Mouse (Mus musculus) heart, adult 2 months (tissue): ENCODE measurements around the gene Plpp7. TPM values are rescaled to one million over a fixed set of nuclear protein-coding genes. Genes with fewer than 3 reads are reported as not detected.

Experiments used
- DNase-seq, 2 experiments: peaks; one replicate each; pipeline ENCODE4 v3.0.0; 2021
- H3K27ac ChIP-seq: fragments of 200-600 bp; 2 replicates; pipeline ENCODE4 v1.8.1; 2022
- H3K27me3 ChIP-seq: fragments of 200-500 bp; 2 replicates; pipeline ENCODE4 v1.6.1; 2012; ENCODE audit warnings: mild to moderate bottlenecking, low read length, inconsistent platforms, mixed read lengths; ENCODE audit not compliant: control insufficient read depth, insufficient read depth
- H3K36me3 ChIP-seq: fragments of 200-500 bp; 2 replicates; pipeline ENCODE4 v1.6.1; 2012; ENCODE audit warnings: low read length, inconsistent platforms; ENCODE audit not compliant: control insufficient read depth, insufficient read depth
- H3K4me1 ChIP-seq: fragments of 200-500 bp; 2 replicates; pipeline ENCODE4 v1.6.1; 2011; ENCODE audit warnings: low read length; ENCODE audit not compliant: control insufficient read depth, insufficient read depth
- H3K4me3 ChIP-seq: fragments of 200-600 bp; 2 replicates; pipeline ENCODE4 v1.8.1; 2022
- H3K79me2 ChIP-seq: fragments of 200-500 bp; replicated peaks from 2 replicates; pipeline ENCODE4 v1.6.1; 2012; ENCODE audit warnings: mild to moderate bottlenecking, inconsistent platforms, low read length, moderate library complexity, mixed read lengths; ENCODE audit not compliant: control insufficient read depth, insufficient read depth
- H3K9ac ChIP-seq: fragments of 200-500 bp; 2 replicates; pipeline ENCODE4 v1.6.1; 2012; ENCODE audit warnings: low read depth, mild to moderate bottlenecking, control low read depth, inconsistent platforms, low read length, mixed read lengths
- CTCF ChIP-seq: fragments of 200-600 bp; IDR thresholded peaks from 2 replicates; pipeline ENCODE4 v1.8.1; 2022; ENCODE audit warnings: antibody characterized with exemption, mild to moderate bottlenecking, moderate library complexity
- EP300 ChIP-seq: fragments of 200-500 bp; IDR thresholded peaks from 2 replicates; pipeline ENCODE4 v1.6.1; 2011; ENCODE audit warnings: low read depth, low read length, control low read depth; ENCODE audit not compliant: insufficient read depth
- POLR2A ChIP-seq: fragments of 200-500 bp; IDR thresholded peaks from 2 replicates; pipeline ENCODE4 v1.6.1; 2011; ENCODE audit warnings: mild to moderate bottlenecking, low read depth, low read length, control low read depth; ENCODE audit not compliant: insufficient read depth
- WGBS: fragments of 180-500 bp; shearing (Covaris S2); methylation state at CpG from one replicate; pipeline ENCODE4 v1.1.7; 2018; 5-methylcytosine and 5-hydroxymethylcytosine counted together
- intact Hi-C: fragments of 180-260 bp; cut with DNase I; formaldehyde crosslinking; loops from one replicate; pipeline ENCODE4 v1.15.1; 2025
- polyA plus RNA-seq: library from polyadenylated mRNA; depleted of rRNA; stranded (reverse); fragments of >200 nt; gene quantifications from 2 replicates; pipeline ENCODE4 v1.2.3, GENCODE M21; 2012
- total RNA-seq, 2 experiments: library from RNA; stranded (reverse); gene quantifications; 2 replicates each; pipeline ENCODE4 v1.2.3; 2021

Plpp7 gene
- total and polyA plus RNA-seq, 3 experiments, result 33.6 to 56.3 (median 33.8) TPM

GRCm38 (mm10) chr2:32083159-32084011 is 11.9 kb upstream of the Plpp7 start:
- peak; percentile 76 to 81 for DNase-seq
- TF ChIP-seq CTCF (peak; percentile 58), EP300 (0 out of 2 replicates have a peak, but pooled peaks have one; percentile 21), POLR2A (peak; percentile 51)
- Histone ChIP-seq H3K27ac (peak overlapping the region; percentile 77), H3K4me1 (peaks cover 13% of the 10 kb centered on the region), H3K27me3 (no peaks in the 10 kb centered on the region), H3K36me3 (no peaks in the 10 kb centered on the region), H3K79me2 (no peaks in the 10 kb centered on the region), H3K9ac (peak overlapping the region; percentile 82), H3K4me3 (peak overlapping the region; percentile 84)
- intact Hi-C loops, result loop anchor here (2.0 to 5.0 kb wide), 2 partner anchors 46 to 47 kb away; no protein-coding TSS in a partner anchor
- WGBS, result under 1% methylated on average over 90 of the region's 91 CpGs

- DNase-seq, result peak; percentile 64 to 67
- intact Hi-C loops, result loop anchor here (5.0 kb wide), 1 partner anchor 47 kb away; no protein-coding TSS in a partner anchor
- peaks cover 8% of the 10 kb centered on the region for H3K4me1 ChIP-seq
- no peaks in the 10 kb centered on the region for H3K79me2 ChIP-seq
- TF ChIP-seq EP300, result 0 out of 2 replicates have a peak, but pooled peaks have one; percentile 46
- TF ChIP-seq POLR2A, result peak; percentile 53; the same call in 1 of the 2 replicates
- no peak for TF ChIP-seq CTCF
- under 1% methylated on average over 67 of the region's 68 CpGs for WGBS
- H3K27ac ChIP-seq, result peak within 1 kb of the TSS; percentile 77
- H3K9ac ChIP-seq, result peak within 1 kb of the TSS; percentile 82
- H3K4me3 ChIP-seq, result peak within 1 kb of the TSS; percentile 84
- H3K27me3 ChIP-seq, result no peaks in the 10 kb centered on the region
- no peaks in the 10 kb centered on the region for H3K36me3 ChIP-seq
Measured at GRCm38 (mm10) chr2:32084111-32084871, 11.0 kb upstream of the Plpp7 start, which contains the start of gene Fam78a. TSS of gene Fam78a (minus strand) at chr2:32084857.

GRCm38 (mm10) chr2:32084872-32085199 is 10.5 kb upstream of the Plpp7 start:
- H3K4me1 ChIP-seq, result peaks cover 8% of the 10 kb centered on the region
- H3K27me3 ChIP-seq, result no peaks in the 10 kb centered on the region
- H3K79me2 ChIP-seq, result no peaks in the 10 kb centered on the region
- no peaks in the 10 kb centered on the region for H3K36me3 ChIP-seq
- WGBS, result 30% methylated on average over 2 of the region's 2 CpGs
- TF ChIP-seq EP300, result 0 out of 2 replicates have a peak, but pooled peaks have one; percentile 1
- no peak for TF ChIP-seq CTCF
- DNase-seq, result no peak
- H3K4me3 ChIP-seq, result peak overlapping the region; percentile 84; the same call in 1 of the 2 replicates
- H3K9ac ChIP-seq, result no peak overlapping the region
- intact Hi-C loops, result loop anchor here (5.0 kb wide), 1 partner anchor 48 kb away; no protein-coding TSS in a partner anchor
- H3K27ac ChIP-seq, result no peak overlapping the region

- H3K36me3 ChIP-seq, result no peaks in the 10 kb centered on the region
- DNase-seq, result no peak
- no peak overlapping the region for H3K27ac ChIP-seq
- no peaks in the 10 kb centered on the region for H3K79me2 ChIP-seq
- no peak overlapping the region for H3K9ac ChIP-seq
- peaks cover 6% of the 10 kb centered on the region for H3K4me1 ChIP-seq
- no peaks in the 10 kb centered on the region for H3K27me3 ChIP-seq
- H3K4me3 ChIP-seq, result no peak overlapping the region
- no peak for TF ChIP-seq EP300
- no peak for TF ChIP-seq POLR2A
- 77% methylated on average over 2 of the region's 2 CpGs for WGBS
- intact Hi-C loops, result no loop called here
Measured at GRCm38 (mm10) chr2:32085231-32085630, 10.1 kb upstream of the Plpp7 start.

GRCm38 (mm10) chr2:32087606-32088005 is 7.7 kb upstream of the Plpp7 start:
- no peak for DNase-seq
- Histone ChIP-seq H3K27ac (peak overlapping the region; percentile 9; the same call in 1 of the 2 replicates), H3K79me2 (no peaks in the 10 kb centered on the region), H3K4me1 (peaks cover 2% of the 10 kb centered on the region; the same call in 1 of the 2 replicates), H3K4me3 (no peak overlapping the region), H3K36me3 (no peaks in the 10 kb centered on the region), H3K27me3 (no peaks in the 10 kb centered on the region), H3K9ac (no peak overlapping the region)
- TF ChIP-seq CTCF (no peak), EP300 (no peak), POLR2A (no peak)
- WGBS, result 60% methylated on average over 4 of the region's 4 CpGs
- intact Hi-C loops, result no loop called here
